Mouse (Mus musculus) adrenal gland, postnatal 0 days (tissue): Measurements from ENCODE around the gene Tmem106c. TPM values are rescaled to one million over a fixed set of nuclear protein-coding genes. Genes with fewer than 3 reads are reported as not detected.

Experiments
- polyA plus RNA-seq: library from polyadenylated mRNA; unstranded; fragments of >200 nt; fragmentation: Nextera tagmentation; extraction: Ambion mirVana; gene quantifications from 2 replicates; pipeline ENCODE4 v1.2.1, GENCODE M21; 2015

Gene Tmem106c
- 69.5 and 101 TPM in 2 replicates for polyA plus RNA-seq

DNA sequence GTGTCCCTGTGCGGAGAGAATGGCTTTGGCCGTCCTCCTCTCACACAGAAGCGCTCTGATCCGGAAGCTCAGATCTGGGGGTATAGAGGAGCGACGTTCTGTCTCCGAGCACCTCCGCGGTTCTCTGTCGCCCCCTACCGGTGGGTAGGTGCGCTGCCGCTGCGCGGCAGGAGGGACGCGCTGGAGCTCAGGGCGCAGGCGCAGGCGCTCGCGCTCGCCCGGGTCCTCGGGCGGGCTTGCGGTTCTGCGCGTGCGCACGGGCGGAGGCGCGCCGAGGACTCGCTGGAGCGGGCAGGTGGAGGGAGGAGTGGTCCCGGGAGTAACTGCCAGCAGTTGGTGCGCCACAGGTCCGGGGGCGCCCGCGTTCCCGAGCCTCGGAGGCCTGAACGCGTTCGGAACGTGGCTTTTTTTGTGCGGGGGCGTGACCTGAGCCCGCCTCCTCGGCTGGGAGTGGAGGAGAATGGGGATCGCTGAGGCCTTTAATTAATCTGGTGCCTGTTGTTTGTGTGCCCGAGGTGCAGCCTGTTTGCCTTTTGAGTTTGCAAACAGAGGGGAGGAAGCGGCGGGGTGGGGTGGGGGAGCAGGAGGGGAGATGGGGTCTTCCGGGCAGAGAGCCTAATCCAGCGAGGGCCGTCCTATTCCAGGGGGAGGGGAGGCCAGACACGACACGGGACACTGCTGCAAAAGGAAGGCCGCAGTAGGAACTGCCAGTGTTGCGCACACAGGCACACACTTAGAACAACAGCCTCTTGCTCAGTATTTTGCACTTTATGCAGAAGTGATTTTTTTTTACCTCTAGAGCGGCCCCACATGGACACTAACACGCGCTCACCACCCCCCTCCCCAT, at the start of gene Tmem106c:
Tmem106c (plus strand) TSS at position 212 of the 847 bp plus-strand sequence.

DNA sequence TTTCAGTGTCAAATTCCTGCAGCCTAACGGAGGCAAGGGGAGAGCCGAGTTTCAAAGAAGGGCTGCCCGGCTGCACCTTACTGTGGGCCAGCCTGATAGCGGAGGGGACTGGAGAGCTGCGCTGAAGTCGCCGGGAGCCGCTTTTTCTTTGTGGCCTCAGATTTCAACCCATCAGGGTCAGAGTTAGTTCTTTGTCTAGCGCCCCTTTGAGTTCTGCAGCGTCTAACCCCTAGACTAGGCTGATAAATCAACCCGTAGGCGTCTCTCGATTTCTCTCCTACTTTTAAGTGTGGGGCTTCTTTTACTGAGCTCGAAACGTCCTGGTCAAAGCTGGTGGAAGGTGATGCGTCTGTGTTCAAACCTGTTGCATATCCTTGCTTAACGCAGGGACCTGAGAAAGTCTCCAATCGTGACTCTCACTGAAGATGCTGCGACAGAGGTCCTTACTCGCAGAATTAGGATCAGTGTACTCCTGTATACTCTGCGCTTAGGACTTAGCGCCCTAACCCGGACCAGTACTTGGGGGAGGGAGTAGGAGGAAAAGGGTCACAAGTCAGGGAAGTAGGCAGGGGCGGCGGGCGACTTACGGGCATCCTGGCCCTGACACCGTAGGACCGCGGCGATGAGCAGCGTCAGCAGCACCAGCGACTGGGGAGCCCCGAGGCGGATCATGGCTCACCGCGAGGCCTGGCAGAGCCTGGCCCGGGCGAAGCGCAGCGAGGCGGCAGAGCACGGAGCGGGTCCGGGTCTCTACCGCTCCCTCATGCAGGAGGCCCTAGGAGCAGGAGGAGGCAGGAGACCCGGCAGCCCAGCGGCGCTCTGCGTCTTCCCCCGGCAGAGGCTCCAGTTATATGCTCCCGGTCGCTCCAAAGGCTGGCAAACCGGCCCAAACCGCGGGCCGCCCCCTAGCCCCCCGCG, 40.1 kb downstream of the Tmem106c start, which contains the start of gene Col2a1:
Col2a1 (minus strand) TSS at position 874 of the 918 bp plus-strand sequence.

Other genes starting within 250 kb of the Tmem106c start
- gene Endou, start 232.9 kb upstream of the Tmem106c start, polyA plus RNA-seq, result 1.4 and 1.6 TPM in 2 replicates
- 6.1 and 8.0 TPM in 2 replicates for gene Rapgef3, start 196.2 kb upstream of the Tmem106c start, polyA plus RNA-seq
- 60.3 and 86.9 TPM in 2 replicates for gene Slc48a1, start 185.7 kb upstream of the Tmem106c start, polyA plus RNA-seq
- 21.4 and 30.4 TPM in 2 replicates for gene Hdac7, start 119.7 kb upstream of the Tmem106c start, polyA plus RNA-seq
- gene Vdr, start 53.6 kb upstream of the Tmem106c start, polyA plus RNA-seq, result 0.24 and 1.6 TPM in 2 replicates
- gene Col2a1, start 40.5 kb downstream of the Tmem106c start, polyA plus RNA-seq, result 0.41 and 2.5 TPM in 2 replicates
- gene Pfkm, start 128.4 kb downstream of the Tmem106c start, polyA plus RNA-seq, result 27.5 and 33.3 TPM in 2 replicates
- gene Senp1, start 129.5 kb downstream of the Tmem106c start, polyA plus RNA-seq, result 9.5 TPM in 2 replicates
- gene Asb8, start 201.4 kb downstream of the Tmem106c start, polyA plus RNA-seq, result 24.4 and 38.5 TPM in 2 replicates
- gene Ccdc184, start 203.0 kb downstream of the Tmem106c start, polyA plus RNA-seq, result 2.5 and 6.1 TPM in 2 replicates
- not detected in 2 replicates for gene Olfr288, start 231.3 kb downstream of the Tmem106c start, polyA plus RNA-seq